Comparison of ENCODE assay signal across 8 mouse cellular contexts in the genomic region with DNA sequence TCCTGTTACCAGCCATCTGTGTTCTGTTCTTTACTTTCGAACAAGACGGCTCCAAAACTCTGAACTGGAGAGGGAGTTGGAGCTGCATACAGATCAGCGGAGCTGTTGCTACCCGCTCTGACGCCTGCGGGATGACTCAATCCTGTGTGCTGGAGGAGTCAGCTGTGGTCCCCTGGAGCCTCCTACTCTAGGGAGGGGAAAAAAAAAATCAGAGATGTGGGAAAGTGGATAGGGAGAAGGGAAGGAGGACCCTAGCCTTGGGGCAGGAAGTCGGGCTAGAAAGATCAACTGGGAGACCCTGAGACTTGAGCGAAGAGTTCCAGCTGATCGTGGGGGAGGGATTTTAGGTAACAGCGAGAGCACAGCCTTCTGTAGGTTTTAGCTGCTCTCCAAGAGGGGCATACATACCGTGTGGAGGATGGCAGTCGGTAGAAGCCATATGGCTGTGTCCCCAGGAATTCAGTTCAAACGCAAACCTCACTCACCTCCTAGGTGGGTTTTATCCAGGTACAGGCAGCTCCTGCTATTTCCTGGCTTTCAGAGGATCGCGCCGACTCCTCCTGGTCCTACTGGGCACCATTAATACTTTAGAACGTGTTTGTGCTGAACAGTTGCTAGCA. TPM values are rescaled to one million over a fixed set of nuclear protein-coding genes. Genes with fewer than 3 reads are reported as not detected.
DNase-seq lines count a peak whose midpoint lies in the region; TF ChIP-seq lines count a peak whose summit lies in the region.

No protein-coding gene starts in this region.

- TF ChIP-seq CTCF in lung, adult 2 months (IDR thresholded peaks at IDR 0.05; ENCODE audit: insufficient read depth, low read length): no peak

- TF ChIP-seq POLR2A in lung, adult 2 months (IDR thresholded peaks at IDR 0.05; ENCODE audit: borderline replicate concordance, extremely low read depth, low read depth, low read length): no peak

- WGBS in lung, adult 2 months: 4% methylated on average over 17 of the region's 17 CpGs

- H3K4me3 ChIP-seq in lung, adult 2 months (replicated peaks; ENCODE audit: extremely low read depth, low read depth, low read length): no peak overlapping the region

- no peaks in the 10 kb centered on the region; the same call in 1 of the 2 replicates for H3K4me1 ChIP-seq in lung, adult 2 months (ENCODE audit: control insufficient read depth, insufficient read depth, low read length)

- DNase-seq in ovary, postnatal 10 days (ENCODE audit: low spot score): peak; percentile 10
- no peak for DNase-seq in ovary, adult 18-20 months (ENCODE audit: low spot score)
- DNase-seq in embryo, embryonic 11 days: peak; percentile 67
- DNase-seq in heart, adult 9 months (ENCODE audit: low spot score in 2 of 2): peak; percentile 47 to 54
- peak; percentile 82 to 86 for DNase-seq in layer of hippocampus, adult 8-10 months (ENCODE audit: low spot score in 2 of 2)
- peak; percentile 12 for DNase-seq in lung, adult 2 months
- peak; percentile 56 for DNase-seq in retina, embryonic 14.5 days (ENCODE audit: low spot score)
- DNase-seq in thymus, postnatal 25 days: no peak

RNA-seq across cellular contexts. Expression of gene Taok1, which starts 16.9 kb away (rescaled TPM):
- 100 to 1,000 TPM in 2 of 4 experiments, 10 to 100 TPM in 2; 99.9 to 115 (median 107) TPM for total RNA-seq in layer of hippocampus, adult 8-10 months (2022)
- 5.2 and 9.2 TPM in 2 replicates for polyA plus RNA-seq in lung, adult 2 months (2012; rRNA removed)

Comparison
In these comparisons a context has a peak if more than half of its experiments do, and no peak if none do; other contexts are left out.
1. DNase-seq: peak in ovary, postnatal 10 days (single experiment), embryo, embryonic 11 days (single experiment), heart, adult 9 months (2 of 2), layer of hippocampus, adult 8-10 months (2 of 2), lung, adult 2 months (single experiment) and retina, embryonic 14.5 days (single experiment); none in ovary, adult 18-20 months (single experiment) and thymus, postnatal 25 days (single experiment).